Mouse (Mus musculus): ENCODE measurements around the gene Ppfia1. TPM values are rescaled to one million over a fixed set of nuclear protein-coding genes. Genes with fewer than 3 reads are reported as not detected.

Ppfia1 gene
- polyA plus RNA-seq, 1 experiment from 2014 or later: 39.6 TPM

DNA sequence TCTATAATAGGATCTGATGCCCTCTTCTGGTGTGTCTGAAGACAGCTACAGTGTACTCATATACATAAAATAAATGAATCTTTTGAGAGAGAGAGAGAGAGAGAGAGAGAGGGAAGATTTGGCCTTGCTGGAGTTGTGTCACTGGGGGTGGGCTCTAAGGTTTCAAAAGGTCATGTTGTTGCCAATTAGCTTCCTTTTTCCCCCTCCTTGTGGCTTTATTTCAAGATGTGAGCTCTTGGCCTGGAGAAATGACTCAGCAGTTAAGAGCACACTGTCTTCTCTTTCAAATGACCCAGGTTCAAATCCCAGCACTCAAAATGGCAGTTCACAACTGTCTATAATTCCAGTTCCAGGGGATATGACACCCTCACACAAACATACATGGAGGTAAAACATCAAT is 14.6 kb upstream of the Ppfia1 start:
- Histone ChIP-seq H3K27ac (replicated peaks) (no peak overlapping the region), H3K9me3 (replicated peaks) (no peaks in the 10 kb centered on the region), H3K27me3 (ENCODE audit: low read depth, poor library complexity, severe bottlenecking) (peaks cover 57% of the 10 kb centered on the region), H3K4me1 (peaks cover 6% of the 10 kb centered on the region), H3K36me3 (no peaks in the 10 kb centered on the region), H3K4me3 (no peak overlapping the region)
- no peak for DNase-seq (ENCODE audit: low spot score)

DNA sequence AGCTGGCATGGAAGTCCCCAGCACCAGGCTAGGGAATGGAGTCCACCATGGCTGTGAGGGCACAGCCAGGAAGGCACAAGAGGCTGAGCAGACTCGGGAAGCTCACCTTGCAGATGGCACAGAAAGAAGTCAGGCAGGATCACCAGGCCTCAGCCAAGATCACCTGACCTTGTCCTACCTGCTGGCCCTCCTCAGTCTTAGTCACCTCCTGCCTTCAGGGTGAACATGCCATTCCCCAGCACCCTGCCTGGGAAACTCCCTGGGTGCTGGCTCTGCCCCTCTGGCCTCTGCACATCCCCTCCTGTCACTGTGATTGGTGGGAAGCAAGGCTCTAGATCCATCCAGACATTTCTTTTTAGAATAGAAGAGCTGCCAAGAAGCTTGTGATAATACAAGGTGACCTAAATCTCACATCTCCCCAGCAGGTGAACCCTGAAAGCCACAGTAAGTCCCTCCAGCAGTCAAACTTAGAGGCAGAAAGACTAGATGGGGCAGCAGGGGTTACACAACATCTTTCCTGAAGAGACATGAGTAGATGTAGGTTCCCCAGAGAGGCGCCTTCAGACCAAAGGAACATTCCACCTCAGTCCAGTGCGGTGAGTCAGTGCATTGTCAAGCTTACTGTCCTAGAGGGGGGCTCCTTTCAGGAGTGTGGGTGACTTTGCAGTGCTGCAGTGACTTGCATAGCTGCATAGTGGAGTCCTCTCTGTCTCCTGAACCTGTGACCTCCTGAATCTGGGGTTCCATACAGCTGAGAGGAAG is 13.6 kb upstream of the Ppfia1 start:
- H3K27me3 ChIP-seq (ENCODE audit: low read depth, poor library complexity, severe bottlenecking): peaks cover 64% of the 10 kb centered on the region
- peaks cover 16% of the 10 kb centered on the region for H3K4me1 ChIP-seq
- DNase-seq (ENCODE audit: low spot score): no peak
- H3K27ac ChIP-seq (replicated peaks): no peak overlapping the region
- no peaks in the 10 kb centered on the region for H3K9me3 ChIP-seq (replicated peaks)
- no peaks in the 10 kb centered on the region for H3K36me3 ChIP-seq
- 79% methylated on average over 3 of the region's 3 CpGs for WGBS
- no peak overlapping the region for H3K4me3 ChIP-seq

DNA sequence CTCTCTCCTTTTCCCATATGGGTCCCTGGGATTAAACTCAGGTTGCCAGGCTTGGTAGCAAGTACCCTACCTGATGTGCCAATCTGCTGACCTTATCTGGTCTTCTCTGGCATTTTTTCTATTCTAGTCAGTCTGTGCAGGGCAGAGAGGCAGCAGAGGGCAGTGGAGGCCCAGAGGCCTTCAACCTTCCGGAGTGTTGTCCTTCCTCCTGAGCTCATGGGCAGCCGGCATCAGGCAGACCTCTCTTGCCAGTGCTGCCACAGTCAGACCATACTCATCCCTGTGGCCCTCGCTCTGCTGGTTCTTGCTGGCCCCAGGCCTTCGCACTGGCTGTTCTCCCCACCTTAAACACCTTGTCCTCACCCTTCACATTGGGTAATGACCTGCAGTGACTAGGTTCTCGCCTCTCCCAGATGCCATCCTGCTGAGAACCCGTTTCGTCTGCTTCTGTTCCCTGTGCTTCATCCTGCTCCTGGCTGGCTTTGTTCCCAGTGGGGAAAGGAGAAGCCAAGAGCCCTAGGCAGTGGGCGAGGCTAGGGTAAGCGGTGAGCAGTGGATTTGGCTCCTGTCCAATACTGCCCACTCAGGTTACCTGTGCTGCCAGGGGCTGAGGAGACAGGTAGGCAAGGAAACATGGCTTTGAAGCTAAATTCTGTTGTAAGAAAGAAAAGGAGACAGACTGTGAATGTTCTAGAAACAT is 10.1 kb upstream of the Ppfia1 start:
- DNase-seq (ENCODE audit: low spot score): no peak
- Histone ChIP-seq H3K36me3 (no peaks in the 10 kb centered on the region), H3K27ac (replicated peaks) (no peak overlapping the region), H3K4me1 (peaks cover 26% of the 10 kb centered on the region), H3K27me3 (ENCODE audit: low read depth, poor library complexity, severe bottlenecking) (peaks cover 82% of the 10 kb centered on the region), H3K4me3 (no peak overlapping the region), H3K9me3 (replicated peaks) (no peaks in the 10 kb centered on the region)
- 63% methylated on average over 9 of the region's 9 CpGs for WGBS

GRCm38 (mm10) chr7:144562016-144562415 is 8.5 kb upstream of the Ppfia1 start:
- Histone ChIP-seq H3K4me3 (no peak overlapping the region), H3K27ac (replicated peaks) (no peak overlapping the region), H3K4me1 (peaks cover 26% of the 10 kb centered on the region), H3K9me3 (replicated peaks) (no peaks in the 10 kb centered on the region), H3K36me3 (no peaks in the 10 kb centered on the region), H3K27me3 (ENCODE audit: low read depth, poor library complexity, severe bottlenecking) (peaks cover 78% of the 10 kb centered on the region)
- DNase-seq (ENCODE audit: low spot score): peak; percentile 76
- WGBS: 2% methylated on average over 3 of the region's 3 CpGs

DNA sequence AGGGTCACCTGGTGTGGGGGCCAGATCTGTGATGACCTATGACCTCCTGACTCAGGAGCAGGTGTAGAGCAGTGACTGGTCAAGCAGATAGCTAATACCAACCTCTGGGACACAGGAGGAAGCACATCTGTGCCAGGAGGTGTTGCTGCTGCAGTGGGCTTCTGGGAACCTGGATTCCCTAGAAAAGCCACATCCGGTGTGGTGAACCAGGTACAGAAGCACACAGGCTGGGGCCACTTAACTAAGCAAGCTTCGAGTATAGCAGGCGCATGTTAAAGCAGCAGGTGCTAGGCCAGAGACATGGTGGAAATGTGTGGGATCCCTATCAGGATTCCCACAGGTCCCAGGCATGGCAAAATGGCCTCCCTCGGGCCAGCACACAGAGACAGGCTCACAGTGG is 7.1 kb upstream of the Ppfia1 start:
- peaks cover 76% of the 10 kb centered on the region for H3K27me3 ChIP-seq (ENCODE audit: low read depth, poor library complexity, severe bottlenecking)
- H3K27ac ChIP-seq (replicated peaks): no peak overlapping the region
- no peak overlapping the region for H3K4me3 ChIP-seq
- H3K36me3 ChIP-seq: no peaks in the 10 kb centered on the region
- H3K4me1 ChIP-seq: peaks cover 26% of the 10 kb centered on the region
- H3K9me3 ChIP-seq (replicated peaks): no peaks in the 10 kb centered on the region
- no peak for DNase-seq (ENCODE audit: low spot score)
- 88% methylated on average over 4 of the region's 4 CpGs for WGBS

DNA sequence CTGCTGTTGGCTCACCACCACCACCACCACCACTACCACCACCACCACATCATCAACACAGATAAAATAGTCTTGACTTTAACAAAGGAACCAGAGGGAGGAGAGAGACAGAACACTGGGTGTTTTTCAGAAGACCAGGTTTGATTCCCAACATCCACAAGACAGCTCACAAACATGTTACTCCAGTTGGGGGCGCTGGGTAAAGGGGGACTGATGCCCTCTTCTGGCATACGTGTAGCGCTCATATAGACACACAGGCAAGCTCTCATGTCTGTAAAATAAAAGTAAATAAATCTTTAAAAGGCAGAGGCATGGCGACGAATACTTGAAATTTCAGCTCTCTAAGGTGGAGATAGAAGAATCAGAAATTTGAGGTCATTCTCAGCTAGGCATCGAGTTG is 5.0 kb upstream of the Ppfia1 start:
- Histone ChIP-seq H3K27ac (replicated peaks) (no peak overlapping the region), H3K4me1 (peaks cover 25% of the 10 kb centered on the region), H3K27me3 (ENCODE audit: low read depth, poor library complexity, severe bottlenecking) (peaks cover 66% of the 10 kb centered on the region), H3K36me3 (no peaks in the 10 kb centered on the region), H3K9me3 (replicated peaks) (no peaks in the 10 kb centered on the region), H3K4me3 (no peak overlapping the region)
- DNase-seq (ENCODE audit: low spot score): no peak
- 47% methylated on average over 6 of the region's 6 CpGs for WGBS

DNA sequence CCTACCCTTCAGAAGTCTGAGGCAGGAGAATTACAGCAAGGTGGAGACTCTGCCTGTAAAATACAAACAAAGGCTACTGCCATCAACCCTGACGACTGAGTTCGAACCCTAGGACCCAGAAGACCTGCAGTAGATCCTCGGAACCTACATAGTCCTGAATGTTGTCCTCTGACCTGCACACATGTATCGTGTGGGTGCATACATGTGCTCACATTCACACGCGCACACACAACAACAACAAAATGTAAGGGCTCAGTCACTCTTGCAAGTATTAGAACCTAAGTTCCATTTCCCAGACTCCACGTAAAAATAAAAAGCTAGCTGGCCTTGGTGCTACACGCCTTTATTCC is 569 bp upstream of the Ppfia1 start:
- 27% methylated on average over 8 of the region's 8 CpGs for WGBS
- H3K9me3 ChIP-seq (replicated peaks): no peaks in the 10 kb centered on the region
- peaks cover 38% of the 10 kb centered on the region for H3K4me1 ChIP-seq
- no peak for DNase-seq (ENCODE audit: low spot score)
- H3K27me3 ChIP-seq (ENCODE audit: low read depth, poor library complexity, severe bottlenecking): peaks cover 30% of the 10 kb centered on the region
- peak overlapping the region; percentile 98 for H3K4me3 ChIP-seq
- peaks cover 31% of the 10 kb centered on the region for H3K36me3 ChIP-seq
- peak overlapping the region; percentile 94 for H3K27ac ChIP-seq (replicated peaks)

DNA sequence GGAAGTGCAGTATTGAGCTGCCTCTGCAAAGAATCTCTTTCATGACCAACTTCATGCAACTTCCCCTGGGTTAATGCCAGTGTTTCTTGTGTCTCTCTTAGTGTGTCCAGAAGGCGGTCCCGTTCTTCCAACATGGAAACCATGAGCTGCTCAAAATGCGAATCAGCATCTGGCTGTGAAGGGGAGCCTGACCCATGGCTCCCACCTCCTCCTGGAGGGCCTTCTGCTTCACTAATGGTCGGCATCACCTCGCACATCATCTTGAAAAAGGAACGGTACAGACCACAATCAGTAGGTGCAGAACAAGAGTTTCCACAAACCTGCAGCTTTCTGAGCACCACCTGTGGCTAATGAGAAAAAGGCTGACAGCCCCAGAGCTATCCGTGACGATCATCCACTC is 1.3 kb downstream of the Ppfia1 start:
- H3K36me3 ChIP-seq: peaks cover 49% of the 10 kb centered on the region
- WGBS: 91% methylated on average over 8 of the region's 8 CpGs
- no peak for DNase-seq (ENCODE audit: low spot score)

GRCm38 (mm10) chr7:144550811-144551210 is 2.7 kb downstream of the Ppfia1 start:
- DNase-seq (ENCODE audit: low spot score): no peak
- Histone ChIP-seq H3K4me1 (peaks cover 38% of the 10 kb centered on the region), H3K27ac (replicated peaks) (no peak overlapping the region), H3K27me3 (ENCODE audit: low read depth, poor library complexity, severe bottlenecking) (peaks cover 12% of the 10 kb centered on the region), H3K36me3 (peaks cover 63% of the 10 kb centered on the region), H3K9me3 (replicated peaks) (no peaks in the 10 kb centered on the region), H3K4me3 (no peak overlapping the region)
- 91% methylated on average over 1 of the region's 1 CpGs for WGBS

More for the DNA sequence above, 1.3 kb downstream of the Ppfia1 start:
- H3K4me1 ChIP-seq: peaks cover 38% of the 10 kb centered on the region
- peaks cover 22% of the 10 kb centered on the region for H3K27me3 ChIP-seq (ENCODE audit: low read depth, poor library complexity, severe bottlenecking)
- H3K4me3 ChIP-seq: peak overlapping the region; percentile 98
- H3K27ac ChIP-seq (replicated peaks): no peak overlapping the region
- H3K9me3 ChIP-seq (replicated peaks): no peaks in the 10 kb centered on the region

DNA sequence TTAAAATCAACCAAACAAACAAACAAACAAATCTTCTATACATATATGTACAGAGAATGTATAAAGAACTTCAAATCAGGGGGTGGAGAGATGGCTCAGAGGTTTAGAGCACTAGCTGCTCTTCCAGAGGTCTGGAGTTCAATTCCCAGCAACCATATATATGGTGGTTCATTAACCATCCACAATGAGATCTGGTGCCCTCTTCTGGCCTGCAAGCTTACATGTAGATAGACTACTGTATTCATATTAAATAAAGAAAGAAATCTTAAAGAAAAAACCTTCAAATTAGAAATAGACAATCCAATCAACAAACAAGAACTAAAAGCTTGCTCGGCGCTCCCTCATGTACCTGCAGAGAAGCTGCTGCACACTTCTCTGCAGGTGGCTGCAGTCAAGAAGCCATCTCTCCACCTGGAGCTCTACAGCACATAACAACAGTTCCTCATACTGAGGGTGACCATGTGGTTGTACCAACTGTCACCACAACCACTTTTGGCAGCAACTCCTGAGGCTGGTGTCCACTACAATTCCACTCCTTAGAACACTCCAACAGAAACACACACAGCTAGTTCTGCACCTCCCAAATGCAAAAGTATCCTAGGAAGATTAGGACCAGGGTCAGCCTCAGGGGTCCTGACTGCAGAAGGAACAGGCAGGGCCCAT is 3.5 kb downstream of the Ppfia1 start:
- peaks cover 38% of the 10 kb centered on the region for H3K4me1 ChIP-seq
- WGBS: 99% methylated on average over 2 of the region's 2 CpGs
- no peak overlapping the region for H3K27ac ChIP-seq (replicated peaks)
- H3K36me3 ChIP-seq: peaks cover 70% of the 10 kb centered on the region
- DNase-seq (ENCODE audit: low spot score): no peak
- no peak overlapping the region for H3K4me3 ChIP-seq
- H3K27me3 ChIP-seq (ENCODE audit: low read depth, poor library complexity, severe bottlenecking): peaks cover 4% of the 10 kb centered on the region
- no peaks in the 10 kb centered on the region for H3K9me3 ChIP-seq (replicated peaks)

DNA sequence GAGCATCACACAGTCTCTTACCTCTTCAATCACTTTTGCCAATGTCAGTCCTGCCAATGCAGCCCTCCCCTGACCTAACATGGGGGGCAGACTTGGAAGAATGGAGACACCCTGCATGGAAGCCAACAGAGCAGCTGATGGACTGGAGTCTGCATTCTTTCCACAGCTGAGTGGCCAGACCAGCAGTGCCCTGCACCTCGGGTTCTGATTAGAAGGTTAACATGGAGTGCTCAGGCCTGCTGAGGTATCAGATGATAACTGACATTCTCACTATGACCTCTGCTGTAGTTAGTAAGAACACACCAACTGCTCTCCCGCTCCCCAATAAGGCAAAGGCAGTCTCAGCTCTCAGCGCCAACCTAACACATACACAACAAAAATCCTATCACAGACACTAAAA is 8.3 kb downstream of the Ppfia1 start:
- peaks cover 52% of the 10 kb centered on the region for H3K36me3 ChIP-seq
- no peaks in the 10 kb centered on the region for H3K27me3 ChIP-seq (ENCODE audit: low read depth, poor library complexity, severe bottlenecking)
- no peak overlapping the region for H3K27ac ChIP-seq (replicated peaks)
- DNase-seq (ENCODE audit: low spot score): no peak
- 88% methylated on average over 3 of the region's 3 CpGs for WGBS
- H3K9me3 ChIP-seq (replicated peaks): no peaks in the 10 kb centered on the region
- H3K4me1 ChIP-seq: peaks cover 2% of the 10 kb centered on the region; the same call in 1 of the 2 replicates
- no peak overlapping the region for H3K4me3 ChIP-seq

- no peaks in the 10 kb centered on the region for H3K27me3 ChIP-seq (ENCODE audit: low read depth, poor library complexity, severe bottlenecking)
- peaks cover 13% of the 10 kb centered on the region for H3K4me1 ChIP-seq
- DNase-seq (ENCODE audit: low spot score): no peak
- no peak overlapping the region for H3K27ac ChIP-seq (replicated peaks)
- H3K9me3 ChIP-seq (replicated peaks): no peaks in the 10 kb centered on the region
- WGBS: 91% methylated on average over 5 of the region's 5 CpGs
- H3K36me3 ChIP-seq: peaks cover 22% of the 10 kb centered on the region
- no peak overlapping the region for H3K4me3 ChIP-seq
These were observed 12.2 kb downstream of the Ppfia1 start for GRCm38 (mm10) chr7:144541351-144541750.

GRCm38 (mm10) chr7:144539146-144539545 is 14.4 kb downstream of the Ppfia1 start:
- Histone ChIP-seq H3K27me3 (ENCODE audit: low read depth, poor library complexity, severe bottlenecking) (no peaks in the 10 kb centered on the region), H3K4me3 (no peak overlapping the region), H3K4me1 (peaks cover 13% of the 10 kb centered on the region), H3K36me3 (peaks cover 12% of the 10 kb centered on the region), H3K9me3 (replicated peaks) (no peaks in the 10 kb centered on the region), H3K27ac (replicated peaks) (no peak overlapping the region)
- no peak for DNase-seq (ENCODE audit: low spot score)
- 83% methylated on average over 2 of the region's 2 CpGs for WGBS

All from midbrain, embryonic 10.5 days (tissue).